Mouse (Mus musculus) ES-E14 (cell line): ENCODE measurements around the gene Tmem200a. TPM values are rescaled to one million over a fixed set of nuclear protein-coding genes. Genes with fewer than 3 reads are reported as not detected.

Source experiments
- DNase-seq: peaks from one replicate; pipeline ENCODE4 v3.0.0-alpha.2; 2013; ENCODE audit warnings: low read depth, low spot score
- H3K27ac ChIP-seq: 2 replicates; pipeline ENCODE4 v1.5.1; 2012; ENCODE audit warnings: low read depth, mild to moderate bottlenecking, low read length, moderate library complexity, mixed read lengths; ENCODE audit not compliant: poor library complexity, insufficient read depth, severe bottlenecking
- H3K36me3 ChIP-seq: 2 replicates; pipeline ENCODE4 v1.6.1; 2012; ENCODE audit warnings: mild to moderate bottlenecking, low read length, moderate library complexity, mixed read lengths; ENCODE audit not compliant: control insufficient read depth, poor library complexity, insufficient read depth, severe bottlenecking
- H3K4me1 ChIP-seq, 2 experiments: fragments of 150-350 bp in 1 of 2; sonication (generic) in 1 of 2; 2 replicates each; pipeline ENCODE4 v1.6.1; 2012; ENCODE audit warnings: low read length in 2 of 2, mild to moderate bottlenecking in 1 of 2, mixed read lengths in 1 of 2; ENCODE audit not compliant: control insufficient read depth in 2 of 2, insufficient read depth in 2 of 2, poor library complexity in 1 of 2
- H3K4me3 ChIP-seq, 2 experiments: fragments of 150-350 bp in 1 of 2; sonication (generic) in 1 of 2; 2 replicates each; pipeline ENCODE4 v1.5.1; 2012; ENCODE audit warnings: low read length in 2 of 2, low read depth in 1 of 2, mild to moderate bottlenecking in 1 of 2, mixed read lengths in 1 of 2; ENCODE audit not compliant: insufficient read depth in 1 of 2, poor library complexity in 1 of 2, severe bottlenecking in 1 of 2
- H3K9ac ChIP-seq: 2 replicates; pipeline ENCODE4 v1.6.1; 2012; ENCODE audit warnings: low read depth, mild to moderate bottlenecking, low read length, mixed read lengths; ENCODE audit not compliant: poor library complexity, insufficient read depth, severe bottlenecking
- H3K9me3 ChIP-seq: fragments of 150-350 bp; sonication (generic); 2 replicates; pipeline ENCODE4 v1.6.1; 2012; ENCODE audit warnings: low read depth, mild to moderate bottlenecking, low read length; ENCODE audit not compliant: control insufficient read depth, insufficient read depth
- CHD2 ChIP-seq: IDR thresholded peaks from 2 replicates; pipeline ENCODE4 v1.6.1; 2014; ENCODE audit warnings: mild to moderate bottlenecking, low read depth, low read length, inconsistent platforms
- HCFC1 ChIP-seq: IDR thresholded peaks from 2 replicates; pipeline ENCODE4 v1.6.1; 2012; ENCODE audit warnings: low read length, inconsistent platforms, borderline replicate concordance; ENCODE audit not compliant: insufficient read depth
- MAFK ChIP-seq: IDR thresholded peaks from 2 replicates; pipeline ENCODE4 v1.6.1; 2014; ENCODE audit warnings: mild to moderate bottlenecking, low read depth, low read length, inconsistent platforms; ENCODE audit not compliant: insufficient read depth
- ZC3H11A ChIP-seq: IDR thresholded peaks from 2 replicates; pipeline ENCODE4 v1.6.1; 2012; ENCODE audit warnings: low read depth, mild to moderate bottlenecking, inconsistent platforms, low read length, borderline replicate concordance
- ZNF384 ChIP-seq: IDR thresholded peaks from 2 replicates; pipeline ENCODE4 v1.6.1; 2012; ENCODE audit warnings: low read depth, low read length, inconsistent platforms
- in situ Hi-C, 2 experiments: fragments of 600-800 bp; cut with MboI; formaldehyde crosslinking; loops; one replicate each; pipeline ENCODE4 v1.15.1; 2025; ENCODE audit warnings: low sequenced_read_pairs in 2 of 2, inconsistent platforms in 1 of 2; ENCODE audit not compliant: unreplicated experiment in 2 of 2
- total RNA-seq: library from RNA; depleted of rRNA; stranded (reverse); fragments of 300-350 nt; gene quantifications from 2 replicates; pipeline ENCODE4 v1.2.3, GENCODE M21; 2012

The Tmem200a gene
- total RNA-seq, 1 experiment, result 1.9 TPM

DNA sequence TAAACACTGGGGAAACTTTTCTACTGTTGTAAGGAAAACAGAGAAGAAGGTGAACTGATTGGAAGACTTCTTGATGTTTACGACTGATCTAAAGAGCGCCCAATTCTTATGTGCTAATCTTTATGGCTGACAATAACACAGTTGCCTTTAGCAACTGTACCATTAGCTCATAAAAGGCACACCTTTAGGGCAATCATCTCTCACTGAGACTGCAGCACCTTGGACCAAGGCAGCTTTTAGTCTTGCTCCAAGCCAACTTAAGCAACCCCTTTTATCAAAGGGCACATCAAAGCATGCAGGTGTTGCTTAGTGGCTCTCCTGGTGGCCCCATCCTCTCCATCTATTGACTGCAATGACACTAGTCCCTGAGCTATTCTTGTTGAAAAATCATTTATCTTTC lies 27.7 kb downstream of the Tmem200a start:
- in situ Hi-C loops, result loop anchor here in 1 of 2 experiments (25.0 kb wide), 1 partner anchor 789 kb away; no protein-coding TSS in a partner anchor

GRCm38 (mm10) chr10:26034931-26035330 lies 43.9 kb downstream of the Tmem200a start:
- Histone ChIP-seq H3K9me3 (no peaks in the 10 kb centered on the region), H3K27ac (no peak overlapping the region), H3K36me3 (no peaks in the 10 kb centered on the region), H3K4me3 (no peak overlapping the region), H3K9ac (no peak overlapping the region), H3K4me1 (no peaks in the 10 kb centered on the region)
- in situ Hi-C loops, result no loop called here
- TF ChIP-seq ZNF384 (no peak), CHD2 (no peak), HCFC1 (no peak), ZC3H11A (no peak), MAFK (no peak)
- no peak for DNase-seq

More for the DNA sequence above, 27.7 kb downstream of the Tmem200a start:
- H3K9ac ChIP-seq, result no peak overlapping the region
- no peak overlapping the region for H3K4me3 ChIP-seq
- no peaks in the 10 kb centered on the region for H3K36me3 ChIP-seq
- DNase-seq, result no peak
- H3K4me1 ChIP-seq, result no peaks in the 10 kb centered on the region
- no peak for TF ChIP-seq ZC3H11A
- no peak for TF ChIP-seq CHD2
- no peak for TF ChIP-seq HCFC1
- no peak for TF ChIP-seq ZNF384
- no peak for TF ChIP-seq MAFK
- H3K27ac ChIP-seq, result no peak overlapping the region
- H3K9me3 ChIP-seq, result no peaks in the 10 kb centered on the region

DNA sequence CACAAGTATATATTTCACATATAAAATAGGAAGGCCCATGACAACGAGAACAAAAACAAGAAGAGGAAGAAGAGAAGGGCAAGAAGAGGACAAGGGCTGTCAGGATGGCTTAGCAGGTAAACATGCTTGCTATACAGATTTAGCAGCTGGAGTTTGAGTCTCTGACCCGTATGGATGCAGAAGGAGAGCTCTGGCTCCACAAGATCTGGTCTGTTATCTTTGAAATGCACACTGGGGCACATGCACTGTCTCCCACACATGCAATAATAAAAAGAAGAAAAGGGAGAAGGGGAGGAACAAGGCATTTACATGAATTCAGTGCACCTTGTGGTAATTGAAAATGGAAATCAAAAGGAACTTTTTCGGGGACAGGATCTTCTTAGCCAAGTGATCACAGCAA lies 60.1 kb downstream of the Tmem200a start:
- Histone ChIP-seq H3K27ac (no peak overlapping the region), H3K9ac (no peak overlapping the region), H3K36me3 (no peaks in the 10 kb centered on the region), H3K9me3 (no peaks in the 10 kb centered on the region), H3K4me3 (no peak overlapping the region), H3K4me1 (no peaks in the 10 kb centered on the region)
- no peak for TF ChIP-seq ZC3H11A
- TF ChIP-seq HCFC1, result no peak
- TF ChIP-seq ZNF384, result no peak
- no peak for TF ChIP-seq MAFK
- TF ChIP-seq CHD2, result no peak
- DNase-seq, result no peak
- in situ Hi-C loops, result no loop called here

GRCm38 (mm10) chr10:26014298-26014697 lies 64.6 kb downstream of the Tmem200a start:
- H3K4me1 ChIP-seq, result no peaks in the 10 kb centered on the region
- in situ Hi-C loops, result no loop called here
- H3K9me3 ChIP-seq, result no peaks in the 10 kb centered on the region
- DNase-seq, result no peak
- no peak overlapping the region for H3K4me3 ChIP-seq
- H3K9ac ChIP-seq, result no peak overlapping the region
- no peaks in the 10 kb centered on the region for H3K36me3 ChIP-seq
- no peak for TF ChIP-seq CHD2
- TF ChIP-seq ZNF384, result no peak
- no peak for TF ChIP-seq HCFC1
- no peak for TF ChIP-seq ZC3H11A
- no peak for TF ChIP-seq MAFK
- no peak overlapping the region for H3K27ac ChIP-seq

GRCm38 (mm10) chr10:26008948-26009347 lies 69.9 kb downstream of the Tmem200a start:
- H3K27ac ChIP-seq, result no peak overlapping the region
- H3K36me3 ChIP-seq, result no peaks in the 10 kb centered on the region
- no peak for DNase-seq
- H3K9ac ChIP-seq, result no peak overlapping the region
- no peak for TF ChIP-seq ZNF384
- no peak for TF ChIP-seq CHD2
- TF ChIP-seq ZC3H11A, result no peak
- TF ChIP-seq HCFC1, result no peak
- no peak for TF ChIP-seq MAFK
- H3K9me3 ChIP-seq, result no peaks in the 10 kb centered on the region
- no peaks in the 10 kb centered on the region for H3K4me1 ChIP-seq
- in situ Hi-C loops, result no loop called here
- no peak overlapping the region for H3K4me3 ChIP-seq
